Mouse (Mus musculus): ENCODE data around the gene Ripor1.

Gene Ripor1

DNA sequence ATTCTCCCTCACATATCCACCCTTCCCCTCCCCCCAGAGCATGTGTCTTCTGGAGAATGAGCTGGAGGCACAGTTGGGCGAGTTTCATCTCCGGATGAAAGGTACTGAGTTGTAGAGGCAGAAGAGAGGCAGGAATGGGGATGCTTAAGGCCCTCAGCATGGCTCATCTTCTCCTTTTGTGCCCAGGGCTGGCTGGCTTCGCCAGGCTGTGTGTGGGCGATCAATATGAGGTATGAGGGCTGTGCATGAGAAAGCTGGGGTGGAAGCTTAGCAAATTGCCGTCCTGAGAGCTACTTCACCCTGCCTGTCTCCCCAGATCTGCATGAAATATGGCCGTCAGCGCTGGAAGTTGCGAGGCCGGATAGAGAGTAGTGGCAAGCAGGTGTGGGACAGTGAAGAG is 10.9 kb downstream of the Ripor1 start:
- Histone ChIP-seq H3K27me3 (ENCODE audit: control insufficient read depth, insufficient read depth, low read length, poor library complexity, severe bottlenecking) (no peaks in the 10 kb centered on the region), H3K36me3 (ENCODE audit: control insufficient read depth, insufficient read depth, low read length, poor library complexity, severe bottlenecking) (peaks cover 3% of the 10 kb centered on the region)
- no peak for DNase-seq (ENCODE audit: low read depth, low spot score)

DNA sequence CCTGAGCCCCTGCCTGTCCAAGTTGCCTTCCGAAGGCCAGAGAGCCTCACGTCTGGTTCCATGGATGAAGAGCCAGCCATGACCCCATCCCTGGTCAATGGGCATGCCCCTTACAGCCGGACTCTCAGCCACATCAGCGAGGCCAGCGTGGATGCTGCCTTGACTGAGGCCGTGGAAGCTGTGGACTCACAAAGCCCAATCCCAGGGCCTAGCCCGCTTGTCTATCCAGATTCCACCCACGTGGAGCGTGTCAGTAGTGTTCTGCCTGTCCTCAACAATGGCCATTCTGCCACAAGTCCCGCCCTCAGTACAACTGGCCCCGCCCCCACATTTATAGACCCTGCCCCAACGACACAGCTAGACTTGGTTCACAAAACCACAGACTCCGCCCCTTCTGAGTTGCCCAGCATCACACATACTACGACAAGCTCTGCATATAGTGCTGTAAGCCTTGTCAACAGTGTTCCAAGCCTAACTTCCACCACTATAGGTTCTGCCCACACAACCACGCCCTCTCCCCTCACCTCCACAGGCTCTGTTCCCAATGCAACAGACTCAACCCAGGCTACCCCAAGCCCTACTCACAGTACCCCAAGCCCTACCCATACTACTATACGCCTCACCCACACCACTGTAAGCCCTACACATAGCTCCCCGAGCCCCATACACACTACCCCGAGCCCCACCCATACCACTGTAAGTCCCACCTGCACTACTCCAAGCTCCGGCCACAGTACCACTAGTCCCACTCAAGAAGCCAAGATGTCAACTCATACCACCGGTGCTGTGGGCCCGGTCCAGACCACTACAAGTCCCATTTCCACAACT is 12.6 kb downstream of the Ripor1 start:
- DNase-seq (ENCODE audit: low read depth, low spot score): no peak
- Histone ChIP-seq H3K27me3 (ENCODE audit: control insufficient read depth, insufficient read depth, low read length, poor library complexity, severe bottlenecking) (no peaks in the 10 kb centered on the region), H3K36me3 (ENCODE audit: control insufficient read depth, insufficient read depth, low read length, poor library complexity, severe bottlenecking) (peaks cover 3% of the 10 kb centered on the region)

DNA sequence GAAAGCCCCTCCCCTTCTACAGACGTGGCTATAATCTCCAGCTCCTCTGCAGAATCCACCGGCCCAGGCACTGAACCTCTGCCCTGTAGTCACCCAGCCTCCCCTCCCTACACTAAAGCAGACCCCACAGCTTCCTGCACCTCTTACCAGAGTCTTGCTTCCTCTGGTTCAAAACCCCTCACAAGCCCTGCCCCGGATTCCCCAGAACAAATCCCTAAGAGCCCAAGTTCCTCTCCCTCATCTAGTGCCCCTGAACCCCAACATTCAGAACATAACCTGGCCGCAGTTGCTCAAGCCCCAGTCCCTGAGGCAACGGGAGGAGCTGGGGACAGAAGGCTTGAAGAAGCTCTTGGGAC is 13.2 kb downstream of the Ripor1 start:
- no peak for DNase-seq (ENCODE audit: low read depth, low spot score)
- H3K36me3 ChIP-seq (ENCODE audit: control insufficient read depth, insufficient read depth, low read length, poor library complexity, severe bottlenecking): peaks cover 3% of the 10 kb centered on the region
- no peaks in the 10 kb centered on the region for H3K27me3 ChIP-seq (ENCODE audit: control insufficient read depth, insufficient read depth, low read length, poor library complexity, severe bottlenecking)

DNA sequence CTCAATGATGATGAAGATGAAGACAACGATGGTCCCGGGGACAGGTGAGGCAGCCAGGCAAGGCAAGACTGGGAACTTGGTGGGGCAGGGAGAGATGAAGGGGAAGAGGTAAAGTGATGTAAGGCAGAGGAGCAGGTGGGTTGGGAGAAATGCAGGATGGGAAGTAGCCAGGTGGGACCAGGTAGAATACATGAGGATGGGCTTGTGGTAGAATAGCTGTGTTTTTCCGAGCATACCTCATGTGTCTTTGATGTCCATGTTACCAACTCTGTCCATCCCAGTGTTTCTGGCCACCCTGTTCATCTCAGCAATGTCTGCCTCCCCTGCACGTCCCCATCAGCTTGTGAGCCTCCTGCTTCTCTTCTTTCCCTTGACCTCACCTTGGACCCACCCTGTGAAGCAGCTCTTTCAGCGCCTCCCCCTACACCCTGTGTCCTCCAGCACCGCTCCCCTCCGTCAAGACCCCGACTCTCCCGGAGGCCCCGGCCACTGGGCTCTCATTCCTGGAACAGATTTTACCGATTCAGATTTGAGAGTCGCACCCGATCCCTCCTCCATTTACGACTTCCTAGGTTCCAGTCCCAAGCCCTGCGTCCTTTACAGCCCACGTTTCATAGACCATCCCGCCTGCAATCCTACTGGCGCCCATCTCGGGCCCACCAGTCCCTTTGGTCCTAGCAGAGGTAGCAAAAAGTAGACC is 14.0 kb downstream of the Ripor1 start:
- no peak for DNase-seq (ENCODE audit: low read depth, low spot score)
- Histone ChIP-seq H3K27me3 (ENCODE audit: control insufficient read depth, insufficient read depth, low read length, poor library complexity, severe bottlenecking) (no peaks in the 10 kb centered on the region), H3K36me3 (ENCODE audit: control insufficient read depth, insufficient read depth, low read length, poor library complexity, severe bottlenecking) (peaks cover 3% of the 10 kb centered on the region)

DNA sequence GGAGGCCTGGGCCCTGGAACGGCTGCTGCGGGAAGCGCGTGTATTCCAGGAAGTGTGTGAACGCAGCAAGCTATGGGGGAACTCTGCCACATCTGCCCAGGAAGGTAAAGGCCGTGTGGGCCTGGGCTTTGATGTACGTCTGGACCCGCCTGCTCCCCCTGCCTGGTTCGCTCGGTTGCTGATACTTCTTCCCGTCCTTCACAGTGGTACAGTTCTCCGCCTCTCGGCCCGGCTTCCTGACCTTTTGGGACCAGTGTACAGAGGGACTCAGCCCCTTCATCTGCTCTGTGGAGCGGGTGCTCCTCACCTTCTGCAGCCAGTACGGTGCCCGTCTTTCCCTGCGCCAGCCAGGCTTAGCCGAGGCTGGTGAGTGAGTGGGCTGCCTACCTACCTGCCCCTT is 15.2 kb downstream of the Ripor1 start:
- Histone ChIP-seq H3K27me3 (ENCODE audit: control insufficient read depth, insufficient read depth, low read length, poor library complexity, severe bottlenecking) (no peaks in the 10 kb centered on the region), H3K36me3 (ENCODE audit: control insufficient read depth, insufficient read depth, low read length, poor library complexity, severe bottlenecking) (peaks cover 3% of the 10 kb centered on the region)

DNA sequence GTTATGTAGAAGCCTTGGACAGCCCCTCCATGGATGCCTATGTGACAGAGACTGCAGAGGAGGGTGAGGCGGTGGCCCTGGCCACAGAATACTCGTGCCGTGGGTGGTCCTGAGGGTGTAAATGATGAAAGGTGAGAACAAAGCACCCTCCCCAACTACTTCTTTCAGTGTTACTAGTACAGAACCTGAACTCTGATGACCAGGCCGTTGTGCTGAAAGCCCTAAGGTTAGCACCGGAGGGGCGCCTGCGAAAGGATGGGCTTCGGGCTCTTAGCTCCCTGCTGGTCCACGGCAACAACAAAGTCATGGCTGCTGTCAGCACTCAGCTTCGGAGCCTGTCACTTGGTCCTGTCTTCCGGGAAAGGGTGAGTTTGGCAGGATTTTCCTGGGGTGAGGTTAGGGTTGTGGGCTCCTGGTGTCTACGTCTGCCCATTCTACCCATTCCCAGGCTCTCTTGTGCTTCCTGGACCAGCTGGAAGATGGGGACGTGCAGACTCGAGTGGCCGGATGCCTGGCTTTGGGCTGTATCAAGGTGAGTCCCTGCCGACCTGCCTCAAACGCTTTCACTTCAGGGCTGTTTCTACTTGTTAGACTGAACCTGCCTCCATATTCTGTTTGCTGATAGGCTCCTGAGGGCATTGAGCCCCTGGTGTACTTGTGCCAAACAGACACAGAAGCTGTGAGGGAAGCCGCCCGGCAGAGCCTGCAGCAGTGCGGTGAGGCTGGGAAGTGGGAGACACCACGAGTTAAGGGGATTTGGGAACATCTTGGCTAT is 16.1 kb downstream of the Ripor1 start:
- DNase-seq (ENCODE audit: low read depth, low spot score): no peak
- Histone ChIP-seq H3K36me3 (ENCODE audit: control insufficient read depth, insufficient read depth, low read length, poor library complexity, severe bottlenecking) (no peaks in the 10 kb centered on the region; the same call in none of the 2 replicates), H3K27me3 (ENCODE audit: control insufficient read depth, insufficient read depth, low read length, poor library complexity, severe bottlenecking) (no peaks in the 10 kb centered on the region)

More for the DNA sequence above, 15.2 kb downstream of the Ripor1 start:
- DNase-seq (ENCODE audit: low read depth, low spot score): no peak

DNA sequence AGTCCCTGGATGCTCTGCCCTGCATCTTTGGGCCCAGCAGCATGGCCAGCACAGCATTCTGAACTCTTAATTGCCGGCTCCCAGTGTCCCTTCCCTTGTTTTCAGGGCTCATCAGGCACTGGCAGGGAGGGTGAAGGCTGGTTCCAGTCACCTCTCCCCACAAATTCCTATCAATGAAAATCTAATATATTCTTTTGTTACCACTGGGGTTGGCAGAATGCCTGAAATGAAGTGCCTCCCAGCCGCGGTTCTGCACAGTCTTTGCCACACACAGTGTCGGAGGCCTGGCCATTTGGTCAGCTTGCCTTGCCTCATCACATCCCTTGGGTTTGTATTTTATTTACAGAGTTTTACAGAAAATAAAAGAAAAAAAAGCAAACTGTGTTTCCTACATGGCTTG is 16.8 kb downstream of the Ripor1 start:
- Histone ChIP-seq H3K36me3 (ENCODE audit: control insufficient read depth, insufficient read depth, low read length, poor library complexity, severe bottlenecking) (no peaks in the 10 kb centered on the region; the same call in none of the 2 replicates), H3K27me3 (ENCODE audit: control insufficient read depth, insufficient read depth, low read length, poor library complexity, severe bottlenecking) (no peaks in the 10 kb centered on the region)
- DNase-seq (ENCODE audit: low read depth, low spot score): no peak

DNA sequence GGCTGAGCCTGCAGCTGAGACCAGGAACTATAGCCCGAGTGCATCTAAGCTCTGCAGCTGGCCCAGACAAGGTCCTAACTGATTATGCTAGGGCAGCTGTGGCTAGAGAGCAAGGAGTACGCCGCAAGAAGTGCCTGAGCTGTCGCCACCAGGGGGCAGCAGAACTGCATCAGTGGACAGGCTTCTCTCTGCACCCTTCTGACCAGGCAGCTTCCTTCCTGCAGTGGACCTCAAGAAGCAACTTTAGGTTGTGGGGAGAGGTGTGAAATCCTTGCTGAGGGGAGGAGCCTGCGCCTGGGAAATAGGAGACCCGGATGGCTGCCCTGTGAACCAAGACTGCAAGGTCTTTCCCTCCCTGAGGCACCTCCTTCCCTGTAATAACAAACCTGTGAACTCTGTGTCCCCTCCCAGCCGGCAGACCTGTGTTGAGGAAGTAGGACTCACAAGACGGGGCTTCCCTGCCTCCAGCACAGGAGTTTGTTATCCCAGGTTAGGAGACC is 17.4 kb downstream of the Ripor1 start:
- no peaks in the 10 kb centered on the region; the same call in none of the 2 replicates for H3K36me3 ChIP-seq (ENCODE audit: control insufficient read depth, insufficient read depth, low read length, poor library complexity, severe bottlenecking)
- peak; percentile 98 for DNase-seq (ENCODE audit: low read depth, low spot score)
- H3K27me3 ChIP-seq (ENCODE audit: control insufficient read depth, insufficient read depth, low read length, poor library complexity, severe bottlenecking): no peaks in the 10 kb centered on the region

DNA sequence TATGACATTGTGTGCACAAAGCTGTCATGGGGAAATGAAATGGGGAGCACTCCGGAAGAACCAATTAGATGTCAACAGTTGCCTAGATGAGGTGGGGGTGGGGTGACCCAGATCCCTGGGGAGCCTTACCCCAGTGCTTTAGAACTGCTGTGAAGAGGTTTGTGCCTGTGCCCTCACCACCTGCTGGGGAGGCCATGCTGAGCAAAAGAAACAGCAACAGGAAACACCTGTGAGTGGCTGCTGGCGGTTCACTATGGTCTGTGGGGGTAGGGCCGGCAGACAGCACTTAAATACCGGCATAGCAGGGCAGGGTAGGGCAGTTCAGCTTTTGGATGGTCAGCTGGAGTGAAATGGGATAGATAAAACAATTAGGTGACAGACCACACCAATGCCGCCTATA is 18.1 kb downstream of the Ripor1 start:
- Histone ChIP-seq H3K27me3 (ENCODE audit: control insufficient read depth, insufficient read depth, low read length, poor library complexity, severe bottlenecking) (no peaks in the 10 kb centered on the region), H3K36me3 (ENCODE audit: control insufficient read depth, insufficient read depth, low read length, poor library complexity, severe bottlenecking) (no peaks in the 10 kb centered on the region)
- peak; percentile 98 for DNase-seq (ENCODE audit: low read depth, low spot score)

DNA sequence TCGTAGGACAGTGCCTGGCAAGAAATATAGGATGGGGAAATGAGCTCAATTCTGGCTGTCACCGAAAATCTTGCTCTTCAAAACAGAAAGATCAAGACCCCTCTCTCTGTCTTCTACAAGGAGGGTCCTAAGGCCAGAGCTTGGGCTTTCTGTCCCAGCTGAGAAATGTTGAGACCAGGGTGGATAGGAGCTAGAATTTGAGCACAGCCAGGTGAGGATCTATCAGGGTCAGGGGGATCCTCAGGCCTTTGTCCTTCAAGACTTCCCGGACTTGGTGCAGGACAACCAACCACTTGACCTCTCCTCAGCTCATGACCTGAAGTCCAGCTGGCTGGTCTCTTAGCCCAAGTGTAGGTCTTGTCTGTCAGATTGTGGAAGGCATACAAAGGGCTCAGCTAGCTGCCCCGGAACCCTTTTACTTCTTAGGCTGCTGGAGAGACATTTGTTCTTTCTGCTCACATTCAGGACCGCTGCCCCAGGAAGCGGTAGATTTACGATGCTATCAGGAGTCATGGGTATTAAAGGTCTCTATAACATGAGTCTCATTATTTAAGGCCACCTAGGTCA is 18.7 kb downstream of the Ripor1 start:
- Histone ChIP-seq H3K27me3 (ENCODE audit: control insufficient read depth, insufficient read depth, low read length, poor library complexity, severe bottlenecking) (no peaks in the 10 kb centered on the region), H3K36me3 (ENCODE audit: control insufficient read depth, insufficient read depth, low read length, poor library complexity, severe bottlenecking) (no peaks in the 10 kb centered on the region)
- no peak for DNase-seq (ENCODE audit: low read depth, low spot score)

DNA sequence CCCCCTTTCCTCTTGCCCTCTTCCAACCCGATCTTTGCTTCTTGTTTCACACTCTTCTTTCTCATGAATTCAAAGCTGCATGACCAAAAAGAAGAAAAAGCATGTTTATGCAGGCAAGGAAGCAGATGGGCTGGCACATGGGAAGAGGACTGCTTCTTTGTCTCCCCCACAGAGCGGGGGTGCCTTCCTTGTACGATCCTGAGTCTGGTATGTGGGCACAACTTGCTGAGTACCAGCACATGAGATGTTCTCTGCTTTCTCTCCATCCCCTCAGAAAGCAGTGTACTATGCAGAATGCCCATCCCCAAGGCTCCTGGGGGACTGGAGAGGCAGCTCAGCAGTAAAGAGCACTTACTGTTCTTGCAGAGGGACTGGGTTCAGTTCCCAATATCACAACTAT is 19.3 kb downstream of the Ripor1 start:
- H3K27me3 ChIP-seq (ENCODE audit: control insufficient read depth, insufficient read depth, low read length, poor library complexity, severe bottlenecking): no peaks in the 10 kb centered on the region
- no peaks in the 10 kb centered on the region for H3K36me3 ChIP-seq (ENCODE audit: control insufficient read depth, insufficient read depth, low read length, poor library complexity, severe bottlenecking)
- DNase-seq (ENCODE audit: low read depth, low spot score): no peak

DNA sequence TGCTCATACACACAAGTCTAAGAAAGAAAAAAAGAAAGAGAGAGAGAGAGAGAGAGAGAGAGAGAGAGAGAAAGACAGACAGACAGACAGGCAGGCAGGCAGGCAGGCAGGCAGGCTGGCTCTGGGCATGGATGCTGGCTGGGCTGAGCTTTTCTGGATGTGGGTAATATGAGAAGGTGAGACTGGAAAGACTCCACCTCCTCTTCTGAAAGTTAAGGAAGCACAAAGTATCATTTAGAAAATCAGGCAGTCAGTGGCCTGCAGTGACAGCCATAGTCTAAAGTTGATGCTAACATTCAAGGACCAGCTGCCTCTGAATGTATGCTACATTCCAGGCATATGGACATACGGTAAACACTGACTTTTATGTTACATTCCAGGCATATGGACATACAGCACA is 19.8 kb downstream of the Ripor1 start:
- DNase-seq (ENCODE audit: low read depth, low spot score): no peak
- Histone ChIP-seq H3K36me3 (ENCODE audit: control insufficient read depth, insufficient read depth, low read length, poor library complexity, severe bottlenecking) (no peaks in the 10 kb centered on the region), H3K27me3 (ENCODE audit: control insufficient read depth, insufficient read depth, low read length, poor library complexity, severe bottlenecking) (no peaks in the 10 kb centered on the region)

DNA sequence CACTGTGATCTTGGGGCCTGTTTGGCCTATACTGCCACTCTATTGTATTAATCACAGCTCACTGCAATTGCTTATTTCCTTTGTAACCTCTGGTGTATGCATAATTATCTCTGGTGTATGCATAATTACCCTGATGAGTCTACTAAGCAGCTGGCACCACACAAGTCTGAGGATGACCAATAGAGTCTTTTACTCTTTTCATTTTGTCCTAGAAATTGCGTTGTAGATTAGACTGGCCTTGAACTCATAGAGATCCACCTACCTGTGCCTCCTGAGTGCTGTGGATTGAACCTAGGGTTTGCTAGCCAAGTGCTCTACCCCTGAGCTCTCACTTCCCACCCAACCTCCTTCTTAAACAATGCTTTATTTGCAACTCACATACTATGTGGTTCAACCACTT is 21.0 kb downstream of the Ripor1 start:
- Histone ChIP-seq H3K27me3 (ENCODE audit: control insufficient read depth, insufficient read depth, low read length, poor library complexity, severe bottlenecking) (no peaks in the 10 kb centered on the region), H3K36me3 (ENCODE audit: control insufficient read depth, insufficient read depth, low read length, poor library complexity, severe bottlenecking) (no peaks in the 10 kb centered on the region)
- no peak for DNase-seq (ENCODE audit: low read depth, low spot score)

DNA sequence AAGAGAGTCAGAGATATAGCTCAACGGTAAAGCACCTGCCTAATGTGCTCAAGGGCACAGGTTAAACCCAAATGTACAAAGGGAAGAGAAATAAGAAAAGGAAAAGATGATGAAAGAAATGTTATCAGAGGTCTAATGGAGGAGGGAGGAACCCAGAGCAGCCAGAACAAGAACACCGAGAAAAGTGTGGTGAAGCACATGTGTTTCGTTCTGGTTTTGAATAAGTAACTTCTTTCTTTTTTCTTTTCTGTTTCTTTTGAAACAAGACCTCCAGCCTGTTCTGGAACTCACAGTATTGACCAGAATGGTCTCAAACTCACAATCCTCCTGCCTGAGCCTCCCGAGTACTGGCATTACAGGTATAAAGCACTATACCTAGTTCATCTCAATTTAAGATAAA is 24.3 kb downstream of the Ripor1 start:
- no peaks in the 10 kb centered on the region for H3K36me3 ChIP-seq (ENCODE audit: control insufficient read depth, insufficient read depth, low read length, poor library complexity, severe bottlenecking)
- no peaks in the 10 kb centered on the region for H3K27me3 ChIP-seq (ENCODE audit: control insufficient read depth, insufficient read depth, low read length, poor library complexity, severe bottlenecking)
- DNase-seq (ENCODE audit: low read depth, low spot score): no peak
